Mouse (Mus musculus) skeletal muscle tissue, adult 2 months (tissue): ENCODE data around the gene Skida1.

ENCODE experiments used
- DNase-seq: peaks from one replicate; pipeline ENCODE4 v3.0.0-alpha.2; 2012; ENCODE audit warnings: low read depth, low spot score

The Skida1 gene

GRCm38 (mm10) chr2:18055929-18056785, 7.3 kb upstream of the Skida1 start:
- DNase-seq: peak; percentile 93

GRCm38 (mm10) chr2:18055016-18055928, 6.4 kb upstream of the Skida1 start, which contains the start of gene Mllt10:
Gene Mllt10 (plus strand): TSS chr2:18055237.
- DNase-seq: no peak

- DNase-seq: no peak
These were observed 5.2 kb upstream of the Skida1 start for GRCm38 (mm10) chr2:18053951-18054530.

GRCm38 (mm10) chr2:18053243-18053950, 4.5 kb upstream of the Skida1 start:
- DNase-seq: no peak

- no peak for DNase-seq
These were observed 3.7 kb upstream of the Skida1 start for GRCm38 (mm10) chr2:18052581-18052980.

GRCm38 (mm10) chr2:18051831-18052170, 3.0 kb upstream of the Skida1 start:
- no peak for DNase-seq

- no peak for DNase-seq
These were observed 2.4 kb upstream of the Skida1 start for GRCm38 (mm10) chr2:18051026-18051830.

GRCm38 (mm10) chr2:18050541-18050985, 1.7 kb upstream of the Skida1 start:
- no peak for DNase-seq

GRCm38 (mm10) chr2:18050018-18050417, 1.2 kb upstream of the Skida1 start:
- no peak for DNase-seq

- no peak for DNase-seq
These were observed 499 bp upstream of the Skida1 start for GRCm38 (mm10) chr2:18049279-18049821.

- DNase-seq: no peak
These were observed 1.0 kb downstream of the Skida1 start for GRCm38 (mm10) chr2:18047646-18048452.

GRCm38 (mm10) chr2:18046758-18047645, 1.8 kb downstream of the Skida1 start:
- no peak for DNase-seq

GRCm38 (mm10) chr2:18046186-18046585, 2.7 kb downstream of the Skida1 start:
- DNase-seq: no peak

GRCm38 (mm10) chr2:18045781-18046181, 3.1 kb downstream of the Skida1 start:
- no peak for DNase-seq

- DNase-seq: no peak
These were observed 3.6 kb downstream of the Skida1 start for GRCm38 (mm10) chr2:18045143-18045780.

- no peak for DNase-seq
These were observed 7.5 kb downstream of the Skida1 start for GRCm38 (mm10) chr2:18041199-18041885.
